Mouse (Mus musculus): ENCODE results near the gene Rplp2. TPM values are rescaled to one million over a fixed set of nuclear protein-coding genes. Genes with fewer than 3 reads are reported as not detected.

Rplp2 gene
- polyA plus RNA-seq, 1 experiment from 2014 or later: 1,709 TPM

GRCm38 (mm10) chr7:141465388-141466044 is 18.3 kb downstream of the Rplp2 start:
- no peaks in the 10 kb centered on the region for H3K9me3 ChIP-seq (ENCODE audit: control insufficient read depth, low read length)
- H3K4me2 ChIP-seq (ENCODE audit: low read length): no peak overlapping the region
- H3K36me3 ChIP-seq (ENCODE audit: control insufficient read depth, insufficient read depth, low read length): peaks cover 10% of the 10 kb centered on the region
- DNase-seq (ENCODE audit: low spot score) (no peak), ATAC-seq (replicated peaks; ENCODE audit: low FRiP score, low TSS enrichment, low read depth) (no peak)
- no peak overlapping the region for H3K9ac ChIP-seq (ENCODE audit: low read length)
- H3K4me1 ChIP-seq (replicated peaks; ENCODE audit: control insufficient read depth, insufficient read depth, low read length): peaks cover 37% of the 10 kb centered on the region
- H3K27ac ChIP-seq (ENCODE audit: low read depth): no peak overlapping the region
- H3K4me3 ChIP-seq (ENCODE audit: low read depth, low read length): no peak overlapping the region
- peaks cover 53% of the 10 kb centered on the region for H3K27me3 ChIP-seq (replicated peaks; ENCODE audit: control insufficient read depth, insufficient read depth, low read length)
- 40% methylated on average over 10 of the region's 10 CpGs for WGBS

- Histone ChIP-seq H3K27me3 (replicated peaks; ENCODE audit: control insufficient read depth, insufficient read depth, low read length) (peaks cover 48% of the 10 kb centered on the region), H3K4me3 (ENCODE audit: low read depth, low read length) (no peak overlapping the region), H3K36me3 (ENCODE audit: control insufficient read depth, insufficient read depth, low read length) (peaks cover 15% of the 10 kb centered on the region), H3K9me3 (ENCODE audit: control insufficient read depth, low read length) (no peaks in the 10 kb centered on the region), H3K4me2 (ENCODE audit: low read length) (no peak overlapping the region), H3K27ac (ENCODE audit: low read depth) (no peak overlapping the region), H3K9ac (ENCODE audit: low read length) (no peak overlapping the region), H3K4me1 (replicated peaks; ENCODE audit: control insufficient read depth, insufficient read depth, low read length) (peaks cover 37% of the 10 kb centered on the region)
- no peak for DNase-seq (ENCODE audit: low spot score)
- no peak for ATAC-seq (replicated peaks; ENCODE audit: low FRiP score, low TSS enrichment, low read depth)
- 82% methylated on average over 7 of the region's 7 CpGs for WGBS
Observed at GRCm38 (mm10) chr7:141466045-141466394, 18.9 kb downstream of the Rplp2 start.

- Histone ChIP-seq H3K4me3 (ENCODE audit: low read depth, low read length) (peak overlapping the region; percentile 75), H3K9ac (ENCODE audit: low read length) (peak overlapping the region; percentile 80), H3K36me3 (ENCODE audit: control insufficient read depth, insufficient read depth, low read length) (peaks cover 20% of the 10 kb centered on the region), H3K4me2 (ENCODE audit: low read length) (peak overlapping the region; percentile 91), H3K4me1 (replicated peaks; ENCODE audit: control insufficient read depth, insufficient read depth, low read length) (peaks cover 37% of the 10 kb centered on the region), H3K9me3 (ENCODE audit: control insufficient read depth, low read length) (no peaks in the 10 kb centered on the region), H3K27ac (ENCODE audit: low read depth) (peak overlapping the region; percentile 80; the same call in 1 of the 2 replicates), H3K27me3 (replicated peaks; ENCODE audit: control insufficient read depth, insufficient read depth, low read length) (peaks cover 41% of the 10 kb centered on the region)
- ATAC-seq (replicated peaks; ENCODE audit: low FRiP score, low TSS enrichment, low read depth) (0 out of 2 replicates have a peak, but pooled peaks have one; percentile 0), DNase-seq (ENCODE audit: low spot score) (no peak)
- WGBS: 62% methylated on average over 10 of the region's 10 CpGs
Observed at GRCm38 (mm10) chr7:141466607-141467148, 19.5 kb downstream of the Rplp2 start.

- Histone ChIP-seq H3K4me3 (ENCODE audit: low read depth, low read length) (peak within 1 kb of the TSS; percentile 75), H3K9me3 (ENCODE audit: control insufficient read depth, low read length) (no peaks in the 10 kb centered on the region), H3K27me3 (replicated peaks; ENCODE audit: control insufficient read depth, insufficient read depth, low read length) (peaks cover 34% of the 10 kb centered on the region), H3K36me3 (ENCODE audit: control insufficient read depth, insufficient read depth, low read length) (peaks cover 27% of the 10 kb centered on the region), H3K4me1 (replicated peaks; ENCODE audit: control insufficient read depth, insufficient read depth, low read length) (peaks cover 34% of the 10 kb centered on the region), H3K27ac (ENCODE audit: low read depth) (peak within 1 kb of the TSS; percentile 80), H3K9ac (ENCODE audit: low read length) (peak within 1 kb of the TSS; percentile 80), H3K4me2 (ENCODE audit: low read length) (peak within 1 kb of the TSS; percentile 91)
- ATAC-seq (replicated peaks; ENCODE audit: low FRiP score, low TSS enrichment, low read depth) (peak; percentile 75), DNase-seq (ENCODE audit: low spot score) (peak; percentile 93)
- under 1% methylated on average over 52 of the region's 52 CpGs for WGBS
Observed at GRCm38 (mm10) chr7:141467230-141468030, 20.3 kb downstream of the Rplp2 start, which contains the start of gene Cd151. Cd151 (plus strand) TSS chr7:141467392.

GRCm38 (mm10) chr7:141468164-141468521 is 21.0 kb downstream of the Rplp2 start:
- Histone ChIP-seq H3K36me3 (ENCODE audit: control insufficient read depth, insufficient read depth, low read length) (peaks cover 32% of the 10 kb centered on the region), H3K4me2 (ENCODE audit: low read length) (peak overlapping the region; percentile 91), H3K4me1 (replicated peaks; ENCODE audit: control insufficient read depth, insufficient read depth, low read length) (peaks cover 34% of the 10 kb centered on the region), H3K27ac (ENCODE audit: low read depth) (peak overlapping the region; percentile 80), H3K4me3 (ENCODE audit: low read depth, low read length) (peak overlapping the region; percentile 75), H3K27me3 (replicated peaks; ENCODE audit: control insufficient read depth, insufficient read depth, low read length) (peaks cover 26% of the 10 kb centered on the region), H3K9ac (ENCODE audit: low read length) (peak overlapping the region; percentile 80), H3K9me3 (ENCODE audit: control insufficient read depth, low read length) (no peaks in the 10 kb centered on the region)
- DNase-seq (ENCODE audit: low spot score): no peak
- 0 out of 2 replicates have a peak, but pooled peaks have one; percentile 6 for ATAC-seq (replicated peaks; ENCODE audit: low FRiP score, low TSS enrichment, low read depth)
- WGBS: 4% methylated on average over 5 of the region's 5 CpGs

- Histone ChIP-seq H3K9me3 (ENCODE audit: control insufficient read depth, low read length) (no peaks in the 10 kb centered on the region), H3K4me3 (ENCODE audit: low read depth, low read length) (peak overlapping the region; percentile 75), H3K9ac (ENCODE audit: low read length) (peak overlapping the region; percentile 80), H3K4me1 (replicated peaks; ENCODE audit: control insufficient read depth, insufficient read depth, low read length) (peaks cover 34% of the 10 kb centered on the region), H3K4me2 (ENCODE audit: low read length) (peak overlapping the region; percentile 91), H3K36me3 (ENCODE audit: control insufficient read depth, insufficient read depth, low read length) (peaks cover 32% of the 10 kb centered on the region), H3K27me3 (replicated peaks; ENCODE audit: control insufficient read depth, insufficient read depth, low read length) (peaks cover 21% of the 10 kb centered on the region), H3K27ac (ENCODE audit: low read depth) (peak overlapping the region; percentile 80)
- WGBS: 10% methylated on average over 8 of the region's 8 CpGs
- DNase-seq (ENCODE audit: low spot score) (peak; percentile 74), ATAC-seq (replicated peaks; ENCODE audit: low FRiP score, low TSS enrichment, low read depth) (peak; percentile 68)
Observed at GRCm38 (mm10) chr7:141468522-141469211, 21.5 kb downstream of the Rplp2 start.

- 87% methylated on average over 6 of the region's 6 CpGs for WGBS
- Histone ChIP-seq H3K4me1 (replicated peaks; ENCODE audit: control insufficient read depth, insufficient read depth, low read length) (peaks cover 41% of the 10 kb centered on the region), H3K9ac (ENCODE audit: low read length) (peak overlapping the region; percentile 29), H3K27me3 (replicated peaks; ENCODE audit: control insufficient read depth, insufficient read depth, low read length) (peaks cover 14% of the 10 kb centered on the region), H3K36me3 (ENCODE audit: control insufficient read depth, insufficient read depth, low read length) (peaks cover 32% of the 10 kb centered on the region), H3K9me3 (ENCODE audit: control insufficient read depth, low read length) (no peaks in the 10 kb centered on the region), H3K4me2 (ENCODE audit: low read length) (peak overlapping the region; percentile 91), H3K4me3 (ENCODE audit: low read depth, low read length) (no peak overlapping the region), H3K27ac (ENCODE audit: low read depth) (peak overlapping the region; percentile 80)
- ATAC-seq (replicated peaks; ENCODE audit: low FRiP score, low TSS enrichment, low read depth): no peak
- no peak for DNase-seq (ENCODE audit: low spot score)
Observed at GRCm38 (mm10) chr7:141469352-141469751, 22.2 kb downstream of the Rplp2 start.

GRCm38 (mm10) chr7:141469901-141470636 is 22.9 kb downstream of the Rplp2 start:
- H3K27ac ChIP-seq (ENCODE audit: low read depth): no peak overlapping the region
- H3K9ac ChIP-seq (ENCODE audit: low read length): no peak overlapping the region
- DNase-seq (ENCODE audit: low spot score): no peak
- ATAC-seq (replicated peaks; ENCODE audit: low FRiP score, low TSS enrichment, low read depth): no peak
- peaks cover 9% of the 10 kb centered on the region for H3K27me3 ChIP-seq (replicated peaks; ENCODE audit: control insufficient read depth, insufficient read depth, low read length)
- no peak overlapping the region for H3K4me2 ChIP-seq (ENCODE audit: low read length)
- H3K4me3 ChIP-seq (ENCODE audit: low read depth, low read length): no peak overlapping the region
- peaks cover 32% of the 10 kb centered on the region for H3K36me3 ChIP-seq (ENCODE audit: control insufficient read depth, insufficient read depth, low read length)
- H3K9me3 ChIP-seq (ENCODE audit: control insufficient read depth, low read length): no peaks in the 10 kb centered on the region
- WGBS: 88% methylated on average over 18 of the region's 18 CpGs
- peaks cover 35% of the 10 kb centered on the region for H3K4me1 ChIP-seq (replicated peaks; ENCODE audit: control insufficient read depth, insufficient read depth, low read length)

Data from intestine, embryonic 14.5 days (tissue).